Mouse (Mus musculus) midbrain, embryonic 14.5 days (tissue): ENCODE data around the gene Dhdds. TPM values are rescaled to one million over a fixed set of nuclear protein-coding genes. Genes with fewer than 3 reads are reported as not detected.

ENCODE experiments used
- ATAC-seq: fragments of 200-750 bp; cut with Nextera tagmentation; 2 replicates; pipeline ENCODE4 v1.8.0; 2017; ENCODE audit warnings: moderate number of reproducible peaks, moderate library complexity; ENCODE audit not compliant: low FRiP score, low TSS enrichment
- DNase-seq: peaks from one replicate; pipeline ENCODE4 v3.0.0-alpha.2; 2015
- H3K27ac ChIP-seq: fragments of 300-500 bp; sonication (generic); replicated peaks from 2 replicates; pipeline ENCODE4 v1.5.1; 2014; ENCODE audit warnings: mild to moderate bottlenecking, low read depth, low read length, moderate library complexity
- H3K27me3 ChIP-seq: fragments of 300-500 bp; sonication (generic); 2 replicates; pipeline ENCODE4 v1.6.1; 2014; ENCODE audit warnings: low read length, control low read depth, mixed read lengths; ENCODE audit not compliant: control insufficient read depth, insufficient read depth
- H3K36me3 ChIP-seq: fragments of 300-500 bp; sonication (generic); 2 replicates; pipeline ENCODE4 v1.6.1; 2014; ENCODE audit warnings: low read length, control low read depth; ENCODE audit not compliant: control insufficient read depth, insufficient read depth
- H3K4me1 ChIP-seq: fragments of 300-500 bp; sonication (generic); 2 replicates; pipeline ENCODE4 v1.6.1; 2014; ENCODE audit warnings: mild to moderate bottlenecking, antibody characterized with exemption, low read length, control low read depth; ENCODE audit not compliant: control insufficient read depth, insufficient read depth
- H3K4me2 ChIP-seq: fragments of 300-500 bp; sonication (generic); 2 replicates; pipeline ENCODE4 v1.6.1; 2014; ENCODE audit warnings: mild to moderate bottlenecking, low read length, moderate library complexity
- H3K4me3 ChIP-seq: fragments of 300-500 bp; sonication (generic); replicated peaks from 2 replicates; pipeline ENCODE4 v1.5.1; 2014; ENCODE audit warnings: low read depth, low read length
- H3K9ac ChIP-seq: fragments of 300-500 bp; sonication (generic); replicated peaks from 2 replicates; pipeline ENCODE4 v1.6.1; 2014; ENCODE audit warnings: mild to moderate bottlenecking, low read length, moderate library complexity
- H3K9me3 ChIP-seq: fragments of 300-500 bp; sonication (generic); 2 replicates; pipeline ENCODE4 v1.6.1; 2016; ENCODE audit warnings: low read length, control low read depth, mixed read lengths; ENCODE audit not compliant: control insufficient read depth
- WGBS: fragments of 180-500 bp; shearing (Covaris S2); extraction: QIAGEN DNeasy Blood & Tissue Kit; methylation state at CpG from one replicate; pipeline ENCODE4 v1.1.7; 2014; 5-methylcytosine and 5-hydroxymethylcytosine counted together
- polyA plus RNA-seq: library from polyadenylated mRNA; unstranded; fragments of >200 nt; fragmentation: Nextera tagmentation; extraction: Ambion mirVana; gene quantifications from 2 replicates; pipeline ENCODE4 v1.2.1, GENCODE M21; 2014

Gene Dhdds
- polyA plus RNA-seq, 1 experiment from 2014 or later = 46.6 TPM

DNA sequence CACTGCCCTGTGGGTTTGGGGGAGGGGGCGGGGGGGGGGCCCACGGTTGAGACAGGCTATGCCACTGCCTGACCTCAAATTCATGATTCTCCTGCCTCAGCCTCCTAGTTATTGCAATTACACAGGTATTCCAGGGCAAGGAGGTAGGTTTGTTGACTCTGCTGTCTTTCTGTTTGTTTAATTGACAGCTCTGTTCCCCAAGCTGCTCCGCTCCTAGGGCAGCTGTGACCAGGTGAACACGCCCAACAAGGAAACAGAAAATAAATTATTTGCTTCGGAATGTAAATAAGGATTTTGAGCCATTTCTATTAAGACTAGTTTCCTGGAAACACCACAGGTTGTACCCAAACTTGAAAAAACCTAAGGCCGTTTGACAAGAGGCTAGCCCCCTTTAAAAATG is 9.0 kb upstream of the Dhdds start:
- 64% methylated on average over 6 of the region's 6 CpGs for WGBS
- Histone ChIP-seq H3K9me3 (no peaks in the 10 kb centered on the region), H3K4me2 (no peak overlapping the region), H3K27me3 (no peaks in the 10 kb centered on the region), H3K4me1 (no peaks in the 10 kb centered on the region; the same call in 1 of the 2 replicates), H3K9ac (no peak overlapping the region), H3K27ac (no peak overlapping the region), H3K4me3 (no peak overlapping the region), H3K36me3 (no peaks in the 10 kb centered on the region)
- DNase-seq (no peak), ATAC-seq (no peak)

GRCm38 (mm10) chr4:134006845-134007244 is 6.1 kb upstream of the Dhdds start:
- H3K4me2 ChIP-seq = no peak overlapping the region
- no peaks in the 10 kb centered on the region for H3K36me3 ChIP-seq
- ATAC-seq (no peak), DNase-seq (no peak)
- H3K4me3 ChIP-seq = no peak overlapping the region
- H3K4me1 ChIP-seq = no peaks in the 10 kb centered on the region; the same call in 1 of the 2 replicates
- 91% methylated on average over 3 of the region's 3 CpGs for WGBS
- no peaks in the 10 kb centered on the region for H3K27me3 ChIP-seq
- no peak overlapping the region for H3K9ac ChIP-seq
- H3K9me3 ChIP-seq = no peaks in the 10 kb centered on the region
- no peak overlapping the region for H3K27ac ChIP-seq

GRCm38 (mm10) chr4:134005581-134006358 is 5.1 kb upstream of the Dhdds start:
- no peaks in the 10 kb centered on the region for H3K36me3 ChIP-seq
- H3K9me3 ChIP-seq = no peaks in the 10 kb centered on the region
- H3K4me3 ChIP-seq = no peak overlapping the region
- no peak overlapping the region for H3K9ac ChIP-seq
- H3K4me2 ChIP-seq = no peak overlapping the region
- DNase-seq (no peak), ATAC-seq (no peak)
- 68% methylated on average over 12 of the region's 12 CpGs for WGBS
- no peaks in the 10 kb centered on the region for H3K27me3 ChIP-seq
- no peak overlapping the region for H3K27ac ChIP-seq
- no peaks in the 10 kb centered on the region for H3K4me1 ChIP-seq

GRCm38 (mm10) chr4:134002903-134003302 is 2.2 kb upstream of the Dhdds start:
- H3K9me3 ChIP-seq = no peaks in the 10 kb centered on the region
- DNase-seq (no peak), ATAC-seq (no peak)
- H3K27me3 ChIP-seq = no peaks in the 10 kb centered on the region
- no peak overlapping the region for H3K4me3 ChIP-seq
- no peak overlapping the region for H3K9ac ChIP-seq
- peaks cover 7% of the 10 kb centered on the region for H3K4me1 ChIP-seq
- WGBS = 17% methylated on average over 5 of the region's 5 CpGs
- H3K36me3 ChIP-seq = no peaks in the 10 kb centered on the region
- H3K27ac ChIP-seq = no peak overlapping the region
- H3K4me2 ChIP-seq = no peak overlapping the region

GRCm38 (mm10) chr4:134002246-134002645 is 1.5 kb upstream of the Dhdds start:
- no peak for ATAC-seq
- DNase-seq = no peak
- no peak overlapping the region for H3K9ac ChIP-seq
- peaks cover 7% of the 10 kb centered on the region for H3K4me1 ChIP-seq
- no peaks in the 10 kb centered on the region for H3K36me3 ChIP-seq
- no peak overlapping the region for H3K27ac ChIP-seq
- H3K4me3 ChIP-seq = no peak overlapping the region
- no peak overlapping the region for H3K4me2 ChIP-seq
- no peaks in the 10 kb centered on the region for H3K9me3 ChIP-seq
- WGBS = 29% methylated on average over 4 of the region's 4 CpGs
- no peaks in the 10 kb centered on the region for H3K27me3 ChIP-seq

DNA sequence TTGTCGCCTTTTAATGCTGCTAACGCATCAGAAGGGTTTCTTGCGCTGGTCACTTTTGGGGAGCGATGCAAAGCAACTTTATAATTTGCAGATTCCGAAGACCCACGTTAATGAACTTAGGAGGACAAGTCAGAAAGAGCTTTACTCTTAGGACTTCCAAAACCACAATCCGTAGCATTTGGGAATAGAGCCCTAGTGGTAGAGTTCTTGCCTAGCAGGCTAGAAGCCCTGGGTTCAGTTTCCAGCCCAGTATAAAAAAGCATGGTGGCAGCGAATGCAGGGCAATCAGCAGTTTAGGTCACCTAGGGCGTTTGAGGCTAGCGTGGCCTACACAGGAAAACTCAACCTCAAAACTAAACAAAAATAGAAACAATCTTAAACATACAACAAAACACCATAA is 992 bp upstream of the Dhdds start:
- Histone ChIP-seq H3K9me3 (no peaks in the 10 kb centered on the region), H3K4me1 (peaks cover 7% of the 10 kb centered on the region), H3K9ac (no peak overlapping the region), H3K27ac (no peak overlapping the region), H3K4me3 (no peak overlapping the region), H3K27me3 (no peaks in the 10 kb centered on the region), H3K4me2 (no peak overlapping the region), H3K36me3 (0 out of 2 replicates have a peak, but pooled peaks cover 5% of the 10 kb centered on the region)
- no peak for DNase-seq
- WGBS = 49% methylated on average over 10 of the region's 10 CpGs
- ATAC-seq = no peak

- DNase-seq (no peak), ATAC-seq (no peak)
- no peak overlapping the region for H3K4me2 ChIP-seq
- H3K4me1 ChIP-seq = peaks cover 2% of the 10 kb centered on the region; the same call in 1 of the 2 replicates
- no peak overlapping the region for H3K4me3 ChIP-seq
- H3K27me3 ChIP-seq = no peaks in the 10 kb centered on the region
- 91% methylated on average over 8 of the region's 8 CpGs for WGBS
- H3K36me3 ChIP-seq = peaks cover 63% of the 10 kb centered on the region
- no peak overlapping the region for H3K27ac ChIP-seq
- no peaks in the 10 kb centered on the region for H3K9me3 ChIP-seq
- H3K9ac ChIP-seq = no peak overlapping the region
These were observed 6.0 kb downstream of the Dhdds start for GRCm38 (mm10) chr4:133994697-133995096.

DNA sequence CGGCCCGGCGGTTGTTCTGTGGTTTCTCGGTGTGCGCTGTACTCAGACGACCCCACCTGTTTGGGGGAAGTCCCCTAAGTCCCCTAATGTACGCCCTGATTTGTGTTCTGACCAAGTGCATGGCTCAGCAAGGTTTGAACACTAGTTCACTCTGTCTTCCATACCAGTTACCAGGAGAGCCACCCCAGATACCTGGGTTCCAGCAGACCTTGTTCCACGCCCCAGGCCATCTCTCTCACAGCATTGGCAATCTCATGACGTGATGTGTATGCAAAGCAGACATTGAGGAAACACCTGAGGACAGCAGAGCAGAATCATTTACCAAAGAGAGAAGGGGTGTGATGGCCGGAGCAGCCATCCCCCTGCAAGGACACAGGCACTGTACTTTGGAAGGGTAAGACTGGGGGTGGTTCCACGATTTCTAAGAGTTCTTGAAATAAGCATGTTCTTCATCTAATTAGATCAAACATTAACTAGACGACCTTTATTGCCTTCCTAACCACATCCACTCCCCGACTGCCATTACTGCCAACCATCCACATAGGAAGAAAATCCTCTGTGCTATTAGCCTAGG is 9.5 kb downstream of the Dhdds start:
- peaks cover 83% of the 10 kb centered on the region for H3K36me3 ChIP-seq

GRCm38 (mm10) chr4:133990035-133990434 is 10.7 kb downstream of the Dhdds start:
- WGBS = 64% methylated on average over 4 of the region's 4 CpGs
- Histone ChIP-seq H3K4me3 (no peak overlapping the region), H3K4me2 (no peak overlapping the region), H3K9me3 (no peaks in the 10 kb centered on the region), H3K27ac (no peak overlapping the region), H3K9ac (no peak overlapping the region), H3K4me1 (no peaks in the 10 kb centered on the region), H3K27me3 (no peaks in the 10 kb centered on the region), H3K36me3 (peaks cover 80% of the 10 kb centered on the region)
- ATAC-seq (no peak), DNase-seq (no peak)

More for the DNA sequence above, 9.5 kb downstream of the Dhdds start:
- Histone ChIP-seq H3K4me2 (no peak overlapping the region), H3K27me3 (no peaks in the 10 kb centered on the region), H3K9me3 (no peaks in the 10 kb centered on the region), H3K4me3 (no peak overlapping the region), H3K9ac (no peak overlapping the region), H3K4me1 (no peaks in the 10 kb centered on the region), H3K27ac (no peak overlapping the region)
- ATAC-seq (no peak), DNase-seq (no peak)
- WGBS = 90% methylated on average over 13 of the region's 13 CpGs
